Mouse (Mus musculus) erythroblast, embryonic 14.5 days (primary cell): ENCODE results near the gene Fry. TPM values are rescaled to one million over a fixed set of nuclear protein-coding genes. Genes with fewer than 3 reads are reported as not detected.

Experiments used
- H3K27me3 ChIP-seq: 2 replicates; pipeline ENCODE4 v1.6.1; 2012; ENCODE audit warnings: inconsistent platforms; ENCODE audit not compliant: control insufficient read depth
- H3K36me3 ChIP-seq: 2 replicates; pipeline ENCODE4 v1.6.1; 2012; ENCODE audit warnings: mild to moderate bottlenecking, inconsistent platforms; ENCODE audit not compliant: control insufficient read depth
- H3K4me1 ChIP-seq: 2 replicates; pipeline ENCODE4 v1.6.1; 2012; ENCODE audit warnings: inconsistent platforms; ENCODE audit not compliant: control insufficient read depth
- H3K4me3 ChIP-seq: replicated peaks from 2 replicates; pipeline ENCODE3; 2012; ENCODE audit warnings: moderate library complexity, mild to moderate bottlenecking, inconsistent platforms
- H3K9me3 ChIP-seq: 2 replicates; pipeline ENCODE4 v1.6.1; 2012; ENCODE audit warnings: low read length, inconsistent platforms, mixed read lengths; ENCODE audit not compliant: control insufficient read depth
- GATA1 ChIP-seq: IDR thresholded peaks from 2 replicates; pipeline ENCODE4 v1.6.1; 2012; ENCODE audit warnings: low read length, inconsistent platforms, mixed read lengths
- TAL1 ChIP-seq: IDR thresholded peaks from 3 replicates; pipeline ENCODE4 v1.6.1; 2012; ENCODE audit warnings: low read length, inconsistent platforms, mixed read lengths
- polyA plus RNA-seq: library from polyadenylated mRNA; stranded (reverse); fragments of >175 nt; gene quantifications from 2 replicates; pipeline ENCODE4 v1.2.3, GENCODE M21; 2012

The Fry gene
- polyA plus RNA-seq, 1 experiment, result 0.16 TPM

DNA sequence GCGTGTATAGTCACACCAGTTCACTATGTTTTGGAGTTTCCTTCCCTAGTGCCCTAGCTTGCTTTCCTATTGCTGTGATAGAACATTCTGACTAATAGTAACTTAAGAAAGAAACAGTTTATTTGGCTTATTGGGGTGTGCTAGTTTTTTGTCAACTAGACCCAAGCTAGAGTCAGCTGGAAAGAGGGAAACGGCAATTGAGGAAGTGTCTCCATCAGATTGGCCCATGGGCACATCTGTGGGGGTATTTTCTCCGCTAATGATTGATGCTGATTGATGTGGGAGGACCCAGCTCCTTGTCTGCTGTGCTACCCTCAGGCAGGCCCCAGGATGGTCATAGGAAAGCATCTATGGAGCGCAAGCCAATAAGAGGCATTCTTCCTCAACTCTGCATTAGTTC is 3.6 kb downstream of the Fry start:
- H3K9me3 ChIP-seq, result peaks cover 3% of the 10 kb centered on the region
- no peak overlapping the region for H3K4me3 ChIP-seq
- H3K27me3 ChIP-seq, result peaks cover 7% of the 10 kb centered on the region
- H3K36me3 ChIP-seq, result no peaks in the 10 kb centered on the region
- TF ChIP-seq GATA1 (no peak), TAL1 (no peak)
- peaks cover 20% of the 10 kb centered on the region for H3K4me1 ChIP-seq

DNA sequence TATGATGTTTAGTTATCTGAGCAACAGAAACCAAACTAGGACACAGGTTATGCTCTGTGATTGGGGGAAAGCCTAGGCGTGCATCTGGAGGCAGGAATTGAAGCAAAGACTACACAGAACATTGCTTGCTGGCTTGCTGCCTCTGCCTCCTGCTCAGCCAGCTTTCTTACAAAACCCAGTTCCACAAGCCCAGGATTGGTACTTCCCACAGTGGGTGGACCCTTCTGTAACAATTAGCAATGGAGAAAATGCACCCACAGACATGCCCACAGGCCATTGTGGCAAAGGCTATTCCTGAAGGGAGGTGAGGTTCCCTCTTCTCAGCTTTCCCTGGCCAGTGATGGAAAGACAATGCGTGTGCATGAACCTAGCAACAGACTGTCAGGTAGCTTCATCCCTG is 4.1 kb downstream of the Fry start:
- Histone ChIP-seq H3K4me3 (no peak overlapping the region), H3K9me3 (no peaks in the 10 kb centered on the region), H3K27me3 (peaks cover 7% of the 10 kb centered on the region), H3K36me3 (no peaks in the 10 kb centered on the region), H3K4me1 (peaks cover 18% of the 10 kb centered on the region)
- TF ChIP-seq GATA1, result no peak
- no peak for TF ChIP-seq TAL1

DNA sequence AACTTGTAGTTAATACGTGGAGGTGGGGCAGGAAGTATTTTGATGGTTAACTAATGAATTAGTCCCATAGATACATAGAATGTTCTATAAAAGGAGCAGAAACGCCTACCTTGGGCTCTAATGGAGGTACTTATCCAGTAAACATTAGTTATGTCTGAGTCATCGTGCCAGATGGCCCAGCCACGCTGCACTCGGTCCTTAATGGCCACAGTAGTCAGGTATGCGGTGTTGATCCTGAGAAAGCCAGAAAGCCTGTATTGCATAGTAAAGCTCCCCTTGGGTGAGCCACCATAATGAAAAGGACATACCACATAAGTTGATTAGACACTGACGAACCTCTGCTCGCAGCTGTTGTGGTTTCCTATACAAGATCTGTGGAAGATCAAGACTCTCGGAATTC is 7.5 kb downstream of the Fry start:
- Histone ChIP-seq H3K9me3 (no peaks in the 10 kb centered on the region), H3K4me1 (no peaks in the 10 kb centered on the region), H3K36me3 (no peaks in the 10 kb centered on the region), H3K27me3 (no peaks in the 10 kb centered on the region), H3K4me3 (no peak overlapping the region)
- no peak for TF ChIP-seq GATA1
- TF ChIP-seq TAL1, result no peak

DNA sequence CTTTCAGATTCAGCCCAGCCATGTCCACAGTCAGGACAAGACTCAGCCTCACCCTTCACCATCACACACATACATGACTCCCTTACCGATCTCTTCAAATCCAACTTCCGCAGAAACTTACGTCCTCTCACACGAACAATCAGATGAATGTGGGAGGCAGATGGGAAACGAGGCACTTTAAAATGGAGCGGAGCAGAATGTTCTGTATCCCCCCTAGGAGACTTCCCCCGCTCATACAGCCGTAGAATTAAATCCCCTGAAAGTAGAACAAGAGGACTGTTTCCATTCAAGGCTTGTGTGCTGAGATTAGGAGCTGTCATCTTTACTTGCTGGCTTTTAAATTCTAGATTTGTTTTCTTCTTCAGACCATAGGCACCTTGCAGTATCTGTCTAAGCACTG is 10.0 kb downstream of the Fry start:
- H3K4me3 ChIP-seq, result no peak overlapping the region
- no peaks in the 10 kb centered on the region for H3K36me3 ChIP-seq
- TF ChIP-seq TAL1 (no peak), GATA1 (no peak)
- H3K27me3 ChIP-seq, result no peaks in the 10 kb centered on the region
- no peaks in the 10 kb centered on the region for H3K4me1 ChIP-seq
- H3K9me3 ChIP-seq, result no peaks in the 10 kb centered on the region

DNA sequence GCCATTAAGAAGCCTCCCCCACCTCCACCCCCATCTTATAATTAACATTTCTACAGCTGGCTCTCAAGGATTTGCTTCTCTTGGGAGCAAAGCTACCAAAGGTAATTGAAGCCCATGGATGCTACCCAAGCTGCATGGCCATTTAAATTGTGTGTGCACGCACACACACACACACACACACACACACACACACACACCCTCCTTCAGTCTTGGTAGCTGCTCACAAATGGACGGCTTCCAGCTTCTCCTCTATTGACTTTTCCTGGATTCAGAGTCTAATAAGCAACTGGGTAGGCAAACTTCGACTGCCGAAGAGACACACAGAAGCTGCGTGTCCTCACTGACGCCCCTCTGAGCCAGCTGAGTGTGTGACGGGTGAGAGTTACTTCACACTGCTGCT is 11.7 kb downstream of the Fry start:
- TF ChIP-seq GATA1, result no peak
- TF ChIP-seq TAL1, result no peak
- Histone ChIP-seq H3K27me3 (no peaks in the 10 kb centered on the region), H3K36me3 (no peaks in the 10 kb centered on the region), H3K4me1 (peaks cover 10% of the 10 kb centered on the region), H3K9me3 (no peaks in the 10 kb centered on the region), H3K4me3 (no peak overlapping the region)

DNA sequence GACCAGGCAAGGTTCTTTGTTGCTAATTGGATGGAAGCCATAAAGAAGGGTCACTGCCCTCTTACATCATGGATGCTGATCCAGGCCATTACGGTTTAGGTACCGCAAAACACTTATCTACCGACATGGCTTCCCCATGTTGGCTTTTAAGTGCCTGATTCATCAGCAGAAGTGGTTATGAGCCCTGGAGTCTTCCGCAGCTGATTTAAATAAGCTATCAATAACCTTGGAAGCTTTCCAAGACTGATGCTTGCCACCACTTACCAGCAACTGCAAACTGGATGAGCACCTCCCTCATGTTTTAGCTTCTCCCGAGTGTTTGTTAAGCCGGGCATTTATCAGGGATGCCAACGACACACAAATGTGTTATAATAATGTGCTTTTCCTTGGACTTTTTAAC is 12.7 kb downstream of the Fry start:
- no peak for TF ChIP-seq TAL1
- TF ChIP-seq GATA1, result no peak
- H3K4me3 ChIP-seq, result no peak overlapping the region
- peaks cover 19% of the 10 kb centered on the region for H3K4me1 ChIP-seq
- no peaks in the 10 kb centered on the region for H3K27me3 ChIP-seq
- no peaks in the 10 kb centered on the region for H3K9me3 ChIP-seq
- H3K36me3 ChIP-seq, result no peaks in the 10 kb centered on the region

DNA sequence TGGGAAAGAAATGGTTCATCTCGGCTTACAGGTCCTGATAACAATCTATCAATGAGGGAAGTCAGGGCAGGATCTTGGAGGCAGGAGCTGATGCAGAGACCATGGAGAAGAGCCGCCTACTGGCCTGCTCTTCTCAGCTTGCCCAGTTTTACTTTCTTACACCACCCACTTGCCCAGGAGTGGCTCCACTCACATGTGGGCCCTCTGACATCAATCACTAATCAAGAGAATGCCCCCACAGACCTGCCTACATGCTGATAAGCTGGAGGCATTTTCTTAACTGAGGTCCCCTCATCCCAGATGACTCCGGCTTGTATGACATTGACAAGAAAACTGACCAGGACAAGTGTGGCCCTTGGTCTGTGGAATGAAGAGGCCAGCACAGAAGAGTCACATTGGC is 16.2 kb downstream of the Fry start:
- no peak overlapping the region for H3K4me3 ChIP-seq
- H3K4me1 ChIP-seq, result peaks cover 26% of the 10 kb centered on the region
- H3K27me3 ChIP-seq, result no peaks in the 10 kb centered on the region
- no peaks in the 10 kb centered on the region for H3K9me3 ChIP-seq
- TF ChIP-seq GATA1 (no peak), TAL1 (no peak)
- no peaks in the 10 kb centered on the region for H3K36me3 ChIP-seq

DNA sequence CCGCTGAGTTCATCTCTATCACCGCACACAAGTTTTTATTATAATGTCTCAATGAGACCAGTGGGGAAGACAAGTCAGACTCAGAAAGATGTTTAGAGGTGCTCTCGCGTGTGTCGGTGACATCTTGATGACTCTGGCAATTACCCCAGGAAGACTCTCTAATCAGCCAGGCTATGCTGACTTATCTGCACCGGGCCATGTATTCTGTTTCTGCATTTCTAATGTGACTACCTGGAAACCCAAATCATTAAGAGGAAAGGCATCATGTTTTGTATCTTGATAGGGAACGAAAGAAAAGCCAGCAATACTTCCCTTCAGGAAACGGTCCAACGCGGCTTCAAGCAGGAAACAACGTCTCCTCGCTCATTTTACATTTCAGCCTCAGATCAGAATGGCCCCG is 17.1 kb downstream of the Fry start:
- H3K36me3 ChIP-seq, result no peaks in the 10 kb centered on the region
- TF ChIP-seq GATA1 (no peak), TAL1 (no peak)
- no peaks in the 10 kb centered on the region for H3K9me3 ChIP-seq
- H3K27me3 ChIP-seq, result no peaks in the 10 kb centered on the region
- H3K4me3 ChIP-seq, result no peak overlapping the region
- H3K4me1 ChIP-seq, result peaks cover 26% of the 10 kb centered on the region

DNA sequence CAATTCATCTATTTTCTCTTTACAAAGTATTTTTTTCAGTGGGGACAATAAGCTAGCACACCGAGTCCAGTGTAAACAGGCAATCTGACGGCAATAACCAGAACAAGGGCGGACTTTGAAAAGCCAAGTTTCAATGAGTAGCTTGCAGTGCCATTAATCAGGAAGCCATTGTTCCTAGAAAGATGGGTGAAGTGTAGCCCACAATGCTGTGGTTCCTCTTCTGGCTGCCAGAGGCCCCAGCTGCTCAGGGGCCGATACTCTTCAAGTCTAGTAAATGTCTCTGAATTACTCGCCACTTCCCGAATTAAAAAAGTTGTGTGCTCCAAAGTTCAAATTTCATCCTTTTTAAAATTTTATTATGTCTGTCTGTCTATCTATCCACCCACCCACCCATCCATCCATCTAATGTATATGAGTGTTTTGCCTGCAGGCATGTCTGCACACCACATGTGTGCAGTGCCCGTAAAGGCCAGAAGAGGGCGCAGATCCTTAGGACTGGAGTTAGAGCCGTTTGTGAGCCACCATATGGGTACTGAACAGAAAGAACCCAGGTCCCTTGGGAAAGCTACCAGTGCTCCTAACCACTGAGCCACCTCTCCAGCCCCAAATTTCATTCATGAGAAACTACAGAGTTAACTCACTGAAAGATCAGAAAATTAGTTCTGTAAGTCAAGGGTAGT is 19.5 kb downstream of the Fry start:
- Histone ChIP-seq H3K4me3 (no peak overlapping the region), H3K9me3 (no peaks in the 10 kb centered on the region), H3K36me3 (no peaks in the 10 kb centered on the region), H3K4me1 (peaks cover 26% of the 10 kb centered on the region), H3K27me3 (no peaks in the 10 kb centered on the region)
- TF ChIP-seq TAL1 (no peak), GATA1 (no peak)

DNA sequence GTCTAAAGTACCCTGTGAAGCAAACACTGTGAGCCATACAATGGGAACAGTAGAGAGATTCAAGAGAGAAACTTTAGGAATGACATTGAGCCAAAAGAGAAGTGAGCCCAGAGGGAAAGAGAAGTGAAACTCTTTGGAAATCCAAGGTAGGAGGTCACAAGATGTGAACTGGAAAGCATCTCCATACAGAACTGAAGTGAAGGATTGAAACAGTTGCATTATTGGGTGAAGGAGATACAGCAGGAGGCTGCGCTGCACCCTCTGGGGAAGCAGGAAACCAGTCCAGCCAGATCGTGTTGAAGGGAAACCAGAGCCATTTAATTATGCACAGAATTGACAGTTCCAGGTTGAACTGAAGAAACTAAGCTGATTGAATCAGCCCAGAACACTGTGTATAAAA is 22.1 kb downstream of the Fry start:
- peaks cover 13% of the 10 kb centered on the region for H3K4me1 ChIP-seq
- H3K27me3 ChIP-seq, result no peaks in the 10 kb centered on the region
- TF ChIP-seq GATA1 (no peak), TAL1 (no peak)
- H3K36me3 ChIP-seq, result no peaks in the 10 kb centered on the region
- H3K4me3 ChIP-seq, result no peak overlapping the region
- no peaks in the 10 kb centered on the region for H3K9me3 ChIP-seq
